Mouse (Mus musculus) cerebellum, postnatal 10 days (tissue): ENCODE data around the gene Tha1.
"Not testable (repeated sequence)": the region's sequence is repeated elsewhere in the genome, so short reads cannot be mapped to it uniquely, and the experiment has no call there.

ENCODE experiments used
- DNase-seq, 2 experiments: peaks; one replicate each; pipeline ENCODE4 v3.0.0; 2021; ENCODE audit warnings: mixed read lengths in 2 of 2

Tha1 gene

DNA sequence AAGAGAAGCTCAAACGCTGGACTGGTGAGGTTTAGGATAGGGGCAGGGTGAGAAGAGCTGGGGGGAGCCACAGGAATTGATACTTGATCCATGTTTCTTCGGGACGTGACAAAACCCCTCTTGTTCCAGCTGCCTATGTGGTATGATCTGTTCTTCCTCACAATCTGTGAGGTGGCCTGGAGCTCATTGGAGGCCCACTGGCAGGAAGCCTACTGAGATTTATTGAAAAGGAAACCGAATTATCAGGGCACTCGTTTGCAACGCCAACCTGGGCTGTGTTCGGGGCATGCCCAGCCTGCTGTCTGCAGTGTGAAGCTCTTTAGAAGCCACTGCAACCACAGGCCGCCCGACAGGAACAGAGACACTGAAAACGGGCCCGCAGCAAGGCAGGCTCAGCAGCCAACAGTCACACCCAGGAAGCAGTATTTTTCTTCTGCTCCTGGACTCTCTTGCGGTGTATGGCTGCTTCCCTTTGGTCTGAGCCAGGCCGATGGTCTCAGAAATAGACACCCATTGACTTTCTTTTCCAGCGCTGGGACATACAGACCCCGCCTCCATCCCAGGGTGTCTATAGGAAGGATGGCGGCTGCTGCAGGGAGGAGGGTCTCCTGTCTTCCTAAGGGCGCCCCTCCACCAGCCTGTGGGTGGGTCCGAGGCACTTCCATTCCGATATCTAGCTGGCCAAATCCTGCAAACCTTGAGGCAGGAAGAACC lies 24.9 kb downstream of the Tha1 start:
- DNase-seq: no peak

DNA sequence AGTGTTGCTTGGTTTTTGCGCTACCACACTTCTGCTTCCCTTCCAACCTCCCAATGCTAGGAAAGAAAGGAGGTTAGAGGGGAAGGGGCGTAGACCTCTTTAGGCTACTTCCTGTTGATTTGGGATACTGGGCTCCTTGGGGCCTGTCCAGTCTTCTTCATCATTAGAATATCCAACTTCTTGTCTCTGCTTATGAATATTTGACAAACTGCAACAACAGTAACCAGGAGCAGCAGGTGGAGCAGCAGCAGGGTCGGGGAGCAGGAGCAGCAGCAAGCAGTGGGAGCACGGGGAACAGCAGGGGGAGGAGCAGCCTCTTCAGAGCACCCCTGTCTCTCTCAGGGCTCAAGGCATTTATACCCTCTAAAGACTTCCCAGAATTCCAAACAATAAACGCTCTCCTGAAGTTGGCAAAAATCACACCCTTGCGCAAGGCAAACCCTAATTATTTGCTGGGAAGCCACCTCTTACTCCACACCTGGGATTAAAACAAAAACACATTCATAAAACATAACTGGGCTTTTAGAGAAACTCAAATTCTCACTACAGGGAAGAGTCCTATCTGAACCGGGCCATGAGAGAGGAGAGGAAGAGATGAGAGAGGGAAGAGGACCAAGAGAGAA lies 25.6 kb downstream of the Tha1 start:
- DNase-seq: no peak

DNA sequence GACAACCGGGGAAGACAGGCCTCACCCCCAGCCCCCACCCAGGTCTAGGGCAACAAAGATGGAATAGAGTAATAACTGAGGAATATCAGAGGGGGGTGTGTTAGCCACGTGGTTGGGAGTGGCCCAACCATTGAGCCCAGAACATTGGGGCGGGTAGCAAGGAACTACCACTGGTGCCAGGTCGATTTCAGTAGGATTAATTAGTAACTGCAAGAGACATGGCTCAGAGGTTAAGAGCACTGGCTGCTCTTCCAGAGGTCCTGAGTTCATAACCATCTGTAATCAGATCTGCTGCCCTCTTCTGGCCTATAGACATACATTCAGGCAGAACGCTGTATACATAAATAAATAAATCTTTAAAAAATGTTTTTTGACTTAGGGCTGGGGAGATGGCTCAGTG lies 26.6 kb downstream of the Tha1 start:
- no peak for DNase-seq

DNA sequence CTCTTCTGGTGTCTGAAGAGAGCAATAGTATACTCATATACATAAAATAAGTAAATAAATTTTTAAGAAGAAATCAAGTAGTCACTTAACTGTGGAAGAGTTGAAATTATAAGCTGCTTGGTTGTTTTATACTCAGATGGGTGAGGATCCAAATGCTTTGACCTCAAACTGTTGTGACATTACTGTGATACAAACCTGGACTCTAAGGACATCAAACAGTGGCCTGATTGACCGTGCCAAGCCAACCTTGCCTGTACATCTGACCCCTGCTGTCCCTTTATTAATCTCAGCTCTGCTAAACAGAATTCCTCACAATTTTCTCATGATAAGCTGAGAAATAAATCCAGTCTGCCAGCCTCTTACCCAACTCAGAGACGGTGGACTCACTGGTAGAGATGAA lies 27.6 kb downstream of the Tha1 start:
- DNase-seq: no peak

DNA sequence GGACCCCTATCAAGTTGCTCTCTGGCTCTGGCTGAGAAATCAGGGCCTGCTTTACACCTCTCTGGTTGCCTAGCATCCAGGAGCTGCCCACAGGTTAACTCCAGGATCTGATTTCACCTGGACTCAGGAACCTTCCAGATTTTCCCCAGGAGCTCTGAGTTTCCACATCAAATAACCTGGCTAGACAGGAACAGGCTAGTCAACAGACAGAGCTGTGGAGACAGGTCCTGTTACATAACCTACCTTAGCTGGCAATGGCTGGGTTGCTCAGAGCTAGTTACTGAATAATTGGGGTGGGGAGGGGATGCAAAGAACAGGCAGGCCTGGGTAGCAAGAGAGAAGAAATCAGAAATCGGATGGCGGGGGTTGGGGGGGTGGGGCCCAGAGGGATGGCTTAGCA lies 28.3 kb downstream of the Tha1 start:
- no peak for DNase-seq

DNA sequence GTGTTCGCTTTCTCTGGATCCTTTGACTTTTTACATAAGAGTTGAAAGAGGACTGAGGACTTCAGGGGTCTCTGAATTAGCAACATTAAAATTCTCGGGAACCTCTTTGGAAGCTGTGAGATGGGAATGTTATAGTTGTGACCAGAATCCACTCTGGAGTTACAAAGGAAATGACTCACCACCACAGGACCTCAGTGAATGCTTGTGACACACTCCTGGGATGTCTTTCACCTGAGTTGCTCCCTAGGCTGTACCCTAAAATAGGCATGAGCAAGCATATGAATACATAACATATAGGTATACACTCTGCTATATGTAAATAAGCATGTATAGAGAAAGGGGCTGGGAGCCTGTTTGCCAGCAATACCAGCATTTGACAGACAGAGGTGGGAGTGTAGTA lies 29.8 kb downstream of the Tha1 start:
- DNase-seq: no peak

DNA sequence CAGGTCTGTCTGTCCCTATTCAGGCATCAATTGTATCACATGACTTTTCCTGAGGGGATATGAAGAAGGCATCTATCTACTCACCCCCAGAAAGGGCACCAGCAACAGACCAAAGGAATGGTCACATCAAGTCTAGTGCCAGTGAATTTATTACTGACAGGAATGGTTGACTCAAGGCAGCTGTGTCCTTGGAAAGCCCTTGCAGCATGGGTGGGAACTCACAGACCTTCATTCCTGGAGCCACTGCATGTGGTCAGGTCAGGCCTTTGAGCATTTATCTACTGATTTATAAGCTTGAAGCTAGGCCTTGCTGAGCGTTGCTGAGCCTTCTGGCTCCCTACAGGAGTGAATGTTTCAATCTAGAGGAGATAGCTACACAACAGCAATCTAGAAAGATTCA lies 32.4 kb downstream of the Tha1 start:
- DNase-seq: no peak

DNA sequence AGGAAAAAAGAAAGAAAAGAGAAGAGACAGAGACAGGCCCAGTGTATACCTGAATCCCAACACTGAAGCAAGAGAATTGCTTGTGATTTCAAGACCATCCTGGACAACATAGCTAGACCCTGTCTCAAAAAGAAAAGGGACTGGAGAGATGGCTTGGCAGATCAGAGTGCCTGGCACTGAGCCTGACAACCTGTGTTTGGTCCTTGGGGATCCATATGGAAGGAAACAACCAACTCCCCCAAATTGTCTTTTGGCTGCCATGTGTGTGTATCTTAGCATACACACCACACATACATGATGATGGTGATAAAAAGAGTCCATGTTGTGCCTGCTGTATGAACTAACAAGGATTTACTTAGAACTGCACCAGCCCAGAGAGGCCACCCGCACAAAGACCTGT lies 34.3 kb downstream of the Tha1 start:
- DNase-seq: peak in 1 of 2 experiments; percentile 51

DNA sequence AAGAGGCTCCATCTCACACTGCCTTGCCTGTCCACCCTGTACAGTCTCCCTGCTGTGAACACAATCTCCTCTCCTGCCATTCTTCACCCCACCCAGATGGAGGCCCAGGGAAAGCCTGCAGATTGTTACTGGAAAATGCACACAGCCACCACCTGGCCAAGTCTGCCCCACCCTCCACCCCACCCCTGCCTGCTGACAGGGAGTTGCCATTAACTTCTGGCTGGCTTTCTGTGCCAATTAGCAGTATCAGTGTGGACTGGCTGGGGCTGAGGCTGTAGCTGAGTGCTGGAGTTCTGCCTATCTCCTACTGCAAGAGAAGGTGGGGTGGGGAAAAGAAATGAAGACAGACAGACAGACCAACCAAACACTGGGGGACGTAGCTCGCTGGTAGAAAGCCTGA lies 34.7 kb downstream of the Tha1 start:
- DNase-seq: peak; percentile 21 to 39

DNA sequence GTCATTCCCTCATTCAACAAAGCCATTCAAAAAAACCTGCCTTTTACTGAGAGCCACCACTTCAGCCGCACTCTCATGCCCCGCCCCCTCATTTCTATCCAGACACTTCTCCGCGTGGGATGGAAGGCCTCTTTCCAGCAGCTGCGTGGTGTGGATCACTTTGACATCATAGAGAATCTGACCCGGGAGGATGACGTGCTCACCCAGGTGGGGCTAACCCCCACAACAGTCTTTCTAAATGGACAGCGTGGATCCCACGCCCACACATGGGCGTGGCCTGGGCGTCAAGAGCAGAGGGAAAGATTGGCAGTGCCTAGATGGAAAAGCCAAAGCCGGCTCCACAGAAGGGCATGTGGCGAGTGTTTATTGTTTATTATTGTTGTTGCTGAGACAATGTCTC lies 37.0 kb downstream of the Tha1 start:
- peak in 1 of 2 experiments; percentile 51 for DNase-seq

DNA sequence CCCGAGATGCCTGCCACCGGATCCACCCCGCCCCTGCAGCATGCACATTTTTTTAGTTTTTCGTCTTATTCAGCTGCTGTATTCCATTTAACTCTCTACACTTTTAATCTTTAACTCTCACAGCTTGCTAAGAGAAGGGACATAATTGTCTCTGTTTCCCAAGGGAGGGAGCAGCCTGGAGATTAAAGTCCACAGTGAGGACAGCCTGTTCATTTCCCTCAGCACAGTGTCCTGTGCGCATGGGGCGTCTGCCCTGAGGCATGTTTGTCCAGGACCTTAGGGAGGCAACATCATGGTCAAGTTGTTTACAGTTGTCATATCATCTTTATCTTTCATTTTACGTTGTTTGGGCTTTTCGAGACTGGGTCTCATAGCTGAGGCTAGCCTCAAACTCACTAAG lies 39.2 kb downstream of the Tha1 start:
- DNase-seq: no peak

DNA sequence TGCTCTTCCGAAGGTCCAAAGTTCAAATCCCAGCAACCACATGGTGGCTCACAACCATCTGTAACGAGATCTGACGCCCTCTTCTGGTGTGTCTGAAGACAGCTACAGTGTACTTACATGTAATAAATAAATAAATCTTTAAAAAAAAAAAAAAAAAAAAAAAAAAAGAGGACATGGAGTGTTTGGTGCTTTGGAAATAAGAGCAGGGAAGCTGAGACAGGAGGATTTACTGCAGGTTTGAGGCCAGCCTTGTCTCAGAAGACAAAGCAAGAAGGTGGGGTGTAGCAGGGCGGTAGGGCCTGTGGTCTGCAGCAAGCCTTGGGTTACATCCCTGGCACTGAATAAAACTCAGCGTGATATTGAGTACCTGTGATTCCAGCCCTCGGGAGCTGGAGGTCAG lies 39.8 kb downstream of the Tha1 start:
- DNase-seq: not testable (repeated sequence)

DNA sequence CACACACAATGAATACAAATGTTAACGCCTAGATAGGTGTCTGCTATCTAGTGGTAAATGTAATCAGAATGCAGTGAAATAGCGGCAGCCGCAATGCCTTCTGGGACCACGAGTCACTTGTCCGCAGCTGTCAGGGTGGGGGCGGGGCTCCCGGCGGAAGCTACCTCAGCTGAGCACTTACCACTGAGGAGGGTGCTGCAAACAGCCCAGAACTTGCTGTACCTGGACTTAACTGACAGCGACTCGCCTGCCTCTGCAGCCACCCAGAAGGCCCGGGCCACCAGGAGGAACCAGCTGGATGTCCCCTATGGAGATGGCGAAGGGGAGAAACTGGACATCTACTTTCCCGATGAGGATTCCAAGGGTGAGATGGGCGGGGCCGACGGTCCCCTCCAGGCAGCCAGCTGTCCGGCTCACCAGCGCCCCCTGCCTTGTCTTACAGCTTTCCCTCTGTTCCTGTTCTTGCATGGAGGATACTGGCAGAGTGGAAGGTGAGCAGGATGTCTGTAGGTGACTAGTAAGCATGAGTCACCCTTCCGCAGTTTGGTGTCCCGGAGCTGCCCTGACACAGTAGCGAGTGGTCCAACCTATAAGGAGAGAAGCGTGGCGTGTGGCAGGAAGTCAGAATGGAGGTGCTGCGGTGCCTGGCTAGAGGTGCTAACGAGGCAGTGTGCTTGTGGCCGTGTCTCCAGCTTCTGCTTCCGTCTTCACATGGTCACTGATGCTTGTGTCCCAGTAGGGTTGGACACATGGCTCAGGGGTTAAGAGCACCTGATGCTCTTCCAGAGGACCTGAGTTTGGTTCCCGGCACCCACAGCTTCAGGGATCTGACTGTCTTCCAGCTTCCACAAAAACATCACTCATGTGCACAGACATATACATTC lies 41.0 kb downstream of the Tha1 start:
- peak; percentile 69 to 76 for DNase-seq

DNA sequence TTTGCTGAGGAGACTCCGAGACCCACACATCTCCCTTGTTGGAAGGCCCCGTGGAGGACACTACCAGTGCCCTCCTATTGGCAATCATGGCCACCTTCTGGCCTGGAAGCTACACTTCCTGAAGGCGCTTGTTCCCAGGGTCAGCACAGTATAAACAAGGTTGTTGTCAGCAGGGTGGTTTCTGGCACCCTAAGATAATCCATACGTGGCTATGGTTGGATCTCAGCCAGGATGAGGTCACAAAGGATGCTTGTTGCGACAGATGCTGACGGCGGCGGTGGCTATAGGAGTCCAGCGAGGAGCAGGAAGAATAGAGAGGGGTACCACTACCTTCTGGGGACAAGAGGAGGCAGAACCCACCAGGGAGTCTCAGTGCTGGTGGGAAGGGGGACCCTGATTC lies 42.9 kb downstream of the Tha1 start:
- DNase-seq: no peak

DNA sequence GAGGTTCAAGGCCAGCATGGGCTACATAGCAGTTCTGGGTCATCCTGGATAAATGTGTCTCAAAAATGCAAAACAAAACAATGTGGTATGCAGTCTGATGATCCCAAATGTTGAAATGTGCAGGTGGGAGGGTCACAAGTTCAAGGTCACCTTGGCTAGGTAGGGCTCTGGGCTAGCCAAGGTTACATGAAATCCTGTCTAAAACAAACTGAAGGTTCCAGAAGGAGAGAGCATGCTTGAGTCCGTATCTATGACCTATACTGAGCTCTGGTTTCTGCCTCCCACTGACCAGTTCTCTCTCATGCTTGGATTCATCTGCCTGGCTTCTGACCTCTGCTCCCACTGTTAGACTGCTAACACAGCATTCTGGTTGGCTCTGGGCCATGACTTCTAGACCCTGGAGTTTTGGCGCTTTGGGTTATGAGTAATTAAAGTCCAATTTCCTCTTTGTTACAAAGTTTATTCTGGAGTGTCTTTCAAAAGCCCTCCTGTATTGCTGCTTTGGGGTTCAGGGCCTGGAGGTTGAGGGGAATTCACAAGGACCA lies 43.5 kb downstream of the Tha1 start:
- no peak for DNase-seq

DNA sequence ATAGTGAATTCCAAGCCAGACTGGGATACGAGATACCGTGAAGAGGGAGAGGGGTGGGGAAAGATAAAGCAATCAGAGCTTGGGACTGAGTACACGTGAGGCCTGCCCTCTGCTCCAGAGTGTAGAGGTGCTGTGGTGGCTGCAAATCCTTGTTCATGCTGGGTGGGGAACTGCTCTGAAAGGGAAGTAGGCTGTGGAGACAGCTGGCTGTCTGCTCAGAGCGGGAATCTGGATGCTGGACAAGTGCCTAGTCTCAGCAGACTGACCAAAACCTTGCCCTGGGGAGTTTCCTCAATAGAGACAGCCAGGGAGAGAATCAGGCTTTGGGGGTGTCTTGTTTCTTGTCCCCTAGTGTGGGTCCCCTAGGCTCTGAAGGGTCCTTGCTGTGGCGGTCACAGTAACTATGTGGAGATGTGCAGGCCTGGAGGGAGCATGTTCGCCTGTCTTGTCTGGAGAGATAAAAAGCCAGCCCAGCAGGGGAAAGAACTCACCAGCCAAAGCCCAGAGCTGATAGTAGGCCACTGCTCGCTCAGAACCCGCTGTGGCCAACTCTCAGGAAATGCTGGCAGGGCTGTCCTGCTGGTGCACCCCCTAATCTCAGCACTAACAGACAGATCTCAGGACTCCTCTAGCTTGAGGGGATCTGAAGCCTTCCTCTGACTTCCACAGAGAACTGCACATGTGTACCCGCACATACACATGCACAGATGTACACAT lies 44.2 kb downstream of the Tha1 start:
- DNase-seq: peak; percentile 64 to 71

DNA sequence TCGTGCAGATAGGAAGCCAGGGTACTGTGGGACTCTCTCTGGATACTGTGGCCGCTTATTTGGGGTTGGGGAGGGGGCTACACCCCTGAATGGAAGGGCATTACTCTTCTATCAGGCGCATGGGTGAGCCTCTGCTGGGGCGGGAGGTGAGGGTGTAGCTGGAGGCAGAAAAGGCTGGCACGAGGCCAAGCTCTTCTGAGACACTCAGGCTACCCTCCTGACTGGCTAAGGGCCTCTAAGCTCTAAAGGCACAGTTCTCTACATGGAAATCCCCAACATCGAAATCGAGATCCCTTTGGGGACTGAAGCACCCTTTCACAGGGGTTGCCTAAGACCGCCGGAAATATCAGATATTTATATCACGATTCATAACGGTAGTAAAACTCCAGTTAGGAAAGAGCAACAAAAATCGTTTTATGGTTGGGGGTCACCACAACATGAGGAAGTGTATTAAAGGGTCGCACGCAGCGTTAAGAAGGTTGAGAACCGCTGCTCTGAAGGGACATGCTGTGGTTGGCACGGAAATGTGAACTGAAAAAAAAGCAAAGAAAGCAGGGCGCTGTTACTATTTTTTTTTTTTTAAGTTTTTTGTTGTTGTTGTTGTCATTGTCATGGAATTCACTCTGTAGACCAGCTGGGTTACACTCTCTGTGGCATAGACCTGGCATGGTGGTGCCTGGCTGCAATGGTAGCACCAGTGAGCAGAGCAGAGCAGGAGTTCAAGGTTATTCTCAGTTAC lies 45.0 kb downstream of the Tha1 start:
- DNase-seq: peak; percentile 51 to 58

DNA sequence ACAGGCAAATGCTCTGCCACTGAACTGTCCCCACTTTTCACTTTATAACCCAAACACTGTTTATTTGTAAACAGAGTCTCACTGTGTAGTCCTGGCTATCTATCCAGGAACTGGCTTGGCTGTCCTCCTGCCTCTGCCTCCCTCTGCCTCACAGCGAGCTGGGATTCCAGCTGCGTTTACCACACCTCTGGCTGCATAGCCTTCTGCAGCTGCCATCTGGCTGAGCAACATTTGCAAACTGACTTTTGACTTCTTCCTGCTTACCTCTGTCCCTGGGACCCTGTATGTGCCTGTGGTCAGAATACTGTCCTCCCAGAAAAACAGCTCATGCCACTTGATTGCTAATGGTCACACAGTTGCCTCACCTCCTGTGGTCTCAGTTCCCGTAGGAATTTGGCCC lies 45.9 kb downstream of the Tha1 start:
- no peak for DNase-seq

DNA sequence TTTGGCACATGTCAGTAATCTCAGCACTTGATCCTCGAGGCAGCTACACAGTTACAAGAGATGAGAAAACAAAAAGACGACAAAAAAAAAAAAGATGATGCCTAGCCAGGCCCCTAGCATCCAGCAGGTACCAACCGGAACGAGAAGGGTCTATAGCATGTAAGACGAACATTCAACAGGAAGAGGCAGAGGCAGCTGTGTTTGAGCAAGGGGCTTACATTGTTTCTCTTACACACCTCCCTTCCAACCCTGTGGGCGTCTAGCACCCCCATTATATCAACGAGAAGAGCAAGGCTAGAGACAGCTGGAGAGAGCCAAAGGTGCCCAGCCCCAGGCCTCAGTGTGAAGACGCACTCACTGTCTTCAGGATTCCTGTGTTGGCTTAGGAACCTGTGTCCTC lies 46.4 kb downstream of the Tha1 start:
- DNase-seq: no peak

DNA sequence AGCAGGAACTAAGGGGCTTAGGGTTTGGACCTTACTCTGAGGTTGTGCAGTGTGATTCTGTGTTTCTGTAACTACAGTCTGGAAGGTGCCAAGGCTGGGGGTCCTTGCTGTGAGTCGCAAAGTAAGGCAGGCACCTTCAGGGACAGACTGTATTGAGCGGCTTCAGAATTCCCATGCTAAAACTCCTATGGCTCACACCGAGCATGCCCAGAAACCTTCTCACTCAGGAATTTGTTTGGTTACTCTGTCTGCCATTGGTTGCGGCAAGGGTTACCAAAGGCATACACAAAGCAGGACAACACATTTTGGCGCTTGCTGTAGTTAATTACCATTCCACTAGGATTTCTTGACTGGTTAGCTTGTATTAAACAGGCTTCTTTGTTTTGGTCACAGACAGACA lies 47.1 kb downstream of the Tha1 start:
- no peak for DNase-seq

DNA sequence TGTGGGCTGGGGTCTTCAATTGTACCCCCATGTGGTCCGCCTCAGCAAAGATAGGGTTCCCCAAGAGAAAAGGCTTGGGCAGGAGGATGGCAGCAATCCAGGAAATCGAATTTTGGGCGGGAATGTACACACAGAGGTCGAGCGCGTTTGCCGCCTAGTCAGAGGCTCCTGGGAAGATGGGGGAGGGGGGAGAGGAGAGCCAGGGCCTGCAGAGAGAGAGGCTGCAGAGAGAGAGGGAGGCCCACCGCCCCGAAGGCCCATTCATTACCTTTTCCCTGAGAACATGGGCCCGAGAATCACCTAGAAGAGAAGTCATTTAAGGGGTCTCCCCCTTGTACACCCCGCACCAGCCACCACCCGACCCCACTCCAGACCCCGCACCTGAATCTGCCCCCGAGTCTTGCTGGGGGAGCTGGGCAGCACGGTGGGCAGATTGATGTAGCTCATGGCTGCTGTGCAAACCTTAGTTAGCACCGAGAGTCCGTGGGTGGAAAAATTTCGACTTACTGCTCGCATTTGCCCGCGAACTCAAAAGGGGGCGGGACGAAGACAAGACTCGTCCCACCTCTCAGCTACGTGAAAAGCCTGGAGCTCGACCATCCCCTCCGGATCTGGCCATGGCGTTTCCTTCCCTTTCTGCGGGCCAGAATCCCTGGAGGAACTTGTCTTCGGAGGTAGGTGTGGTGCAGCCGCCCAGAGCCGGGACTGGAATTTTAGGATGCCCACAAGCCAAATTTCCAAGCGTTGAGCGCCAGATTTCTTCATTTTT lies 47.8 kb downstream of the Tha1 start, which contains the start of the genes Afmid and Tk1:
Gene Afmid, plus strand, starts transcription at position 592 of the 769 bp plus-strand sequence.
Gene Tk1, minus strand, starts transcription at position 760 of the 769 bp plus-strand sequence.
- DNase-seq: peak; percentile 72 to 75
